In the genomic region with DNA sequence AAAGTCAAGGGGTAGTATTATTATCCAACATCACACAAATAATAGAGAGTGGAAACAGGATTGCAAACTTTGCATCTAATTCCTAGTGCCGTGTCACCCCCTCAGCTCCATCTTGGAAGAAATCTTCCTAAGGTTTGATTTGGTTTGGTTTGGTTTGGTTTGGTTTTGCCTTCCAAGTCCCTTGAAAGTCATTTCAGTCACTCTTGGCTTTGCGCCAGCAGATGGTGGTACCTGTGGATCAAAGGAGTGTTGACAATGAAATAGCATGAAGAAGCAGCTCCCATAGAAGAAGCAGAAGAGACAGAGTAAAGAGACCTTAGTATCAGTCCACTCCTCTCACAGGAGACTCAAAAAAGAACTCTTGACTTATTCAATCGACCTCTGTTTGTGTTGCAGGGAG, we compare ENCODE assay signal across 25 mouse cellular contexts.
"Had no signal": no experiment of that assay in that cellular context is flagged by ENCODE, and none has a peak within 500 bp of the region (broad histone marks: within the 10 kb centered on the region; RNA-seq: fewer than 3 reads in every experiment).

No protein-coding gene starts in this region.

- ATAC-seq: hindbrain, postnatal 0 days; intestine, embryonic 16.5 days; liver, postnatal 0 days had no signal

- H3K4me2 ChIP-seq: heart, embryonic 11.5 days; heart, embryonic 13.5 days; heart, embryonic 15.5 days; hindbrain, embryonic 13.5 days; hindbrain, embryonic 15.5 days; limb, embryonic 12.5 days; liver, embryonic 11.5 days; liver, embryonic 13.5 days; liver, embryonic 15.5 days had no signal

- H3K4me3 ChIP-seq: heart, adult 2 months; heart, embryonic 13.5 days; heart, embryonic 15.5 days; hindbrain, embryonic 13.5 days; hindbrain, embryonic 15.5 days; layer of hippocampus, adult 2 months; left cerebral cortex, adult 2 months; limb, embryonic 10.5 days; limb, embryonic 12.5 days; liver, embryonic 13.5 days; liver, embryonic 15.5 days had no signal

- H3K36me3 ChIP-seq: heart, embryonic 13.5 days; heart, embryonic 15.5 days; hindbrain, embryonic 13.5 days; hindbrain, embryonic 15.5 days; limb, embryonic 10.5 days; limb, embryonic 12.5 days; liver, embryonic 13.5 days; liver, embryonic 15.5 days had no signal

- H3K9ac ChIP-seq: heart, embryonic 13.5 days; heart, embryonic 15.5 days; hindbrain, embryonic 13.5 days; hindbrain, embryonic 15.5 days; limb, embryonic 12.5 days; liver, embryonic 13.5 days; liver, embryonic 15.5 days; liver, postnatal 0 days had no signal

- DNase-seq: gastrocnemius, postnatal 14 days; gastrocnemius, postnatal 36 days; heart, adult 2 months; heart, postnatal 14 days; heart, postnatal 36 days; kidney, adult 18-20 months; kidney, adult 8-10 months; kidney, postnatal 4 days; liver; liver, embryonic 13.5 days; liver, postnatal 0 days; lung, adult 2 months had no signal

- H3K9me3 ChIP-seq: heart, embryonic 13.5 days; heart, embryonic 15.5 days; hindbrain, embryonic 13.5 days; hindbrain, embryonic 15.5 days; limb, embryonic 10.5 days; limb, embryonic 12.5 days; liver, embryonic 13.5 days; liver, embryonic 15.5 days had no signal

- H3K27ac ChIP-seq: heart, adult 2 months; heart, embryonic 13.5 days; heart, embryonic 15.5 days; hindbrain, embryonic 13.5 days; hindbrain, embryonic 15.5 days; hindbrain, postnatal 0 days; layer of hippocampus, adult 2 months; left cerebral cortex, adult 2 months; limb, embryonic 10.5 days; limb, embryonic 12.5 days; liver, embryonic 13.5 days; liver, embryonic 15.5 days had no signal

- H3K4me1 ChIP-seq: heart, embryonic 13.5 days; hindbrain, embryonic 13.5 days; hindbrain, embryonic 15.5 days; limb, embryonic 12.5 days; liver, embryonic 13.5 days; liver, embryonic 15.5 days had no signal

- H3K27me3 ChIP-seq: heart, embryonic 13.5 days; heart, embryonic 15.5 days; hindbrain, embryonic 13.5 days; hindbrain, embryonic 15.5 days; limb, embryonic 12.5 days; liver, embryonic 13.5 days; liver, embryonic 15.5 days had no signal
